ENCODE assay signal across 8 mouse cellular contexts in the genomic region with DNA sequence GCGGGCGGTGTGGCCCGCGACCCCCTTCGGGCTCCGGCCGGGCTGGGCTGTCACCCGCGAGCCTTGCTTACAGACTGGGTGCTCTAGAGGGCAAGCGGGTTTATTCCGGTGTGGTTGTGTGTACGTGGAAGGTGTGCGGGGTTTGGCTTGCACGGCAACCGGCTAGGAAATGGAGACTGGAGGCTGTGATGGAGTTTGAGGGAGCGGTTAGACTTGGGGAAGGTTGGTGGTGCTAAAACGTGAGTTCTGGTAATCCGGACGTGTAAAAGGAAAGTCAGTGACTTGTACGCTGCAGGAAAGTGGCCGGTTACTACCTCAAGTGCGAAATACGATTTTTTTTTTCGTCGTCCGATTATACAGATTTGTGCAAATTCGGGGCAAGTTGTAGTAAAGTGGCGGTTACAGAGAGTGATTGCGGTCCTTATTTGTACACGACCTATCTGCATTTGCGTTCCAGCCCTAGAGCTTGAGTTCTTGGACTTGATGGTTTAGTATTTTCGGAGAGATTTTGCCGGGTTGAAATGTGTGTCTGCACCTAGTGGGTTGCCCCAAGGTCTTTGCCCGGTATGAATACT. TPM values are rescaled to one million over a fixed set of nuclear protein-coding genes. Genes with fewer than 3 reads are reported as not detected.
DNase-seq lines count a peak whose midpoint lies in the region; ATAC-seq lines count a peak whose summit lies in the region.

No protein-coding gene starts in this region.

- H3K27me3 ChIP-seq in hindbrain, embryonic 12.5 days: no peaks in the 10 kb centered on the region
- no peaks in the 10 kb centered on the region for H3K27me3 ChIP-seq in liver, embryonic 16.5 days (ENCODE audit: control insufficient read depth, insufficient read depth, low read depth, low read length)
- H3K27me3 ChIP-seq in stomach, embryonic 15.5 days (replicated peaks): no peaks in the 10 kb centered on the region

- peak overlapping the region; percentile 83 for H3K9ac ChIP-seq in hindbrain, embryonic 12.5 days
- peak overlapping the region; percentile 93 for H3K9ac ChIP-seq in liver, embryonic 16.5 days (ENCODE audit: low read depth, low read length)
- peak overlapping the region; percentile 73 for H3K9ac ChIP-seq in stomach, embryonic 15.5 days

- H3K27ac ChIP-seq in hindbrain, embryonic 12.5 days: peak overlapping the region; percentile 93
- peak overlapping the region; percentile 80 for H3K27ac ChIP-seq in liver, embryonic 16.5 days (ENCODE audit: low read length)
- peak overlapping the region; percentile 93 for H3K27ac ChIP-seq in stomach, embryonic 15.5 days

- ATAC-seq in hindbrain, embryonic 12.5 days (ENCODE audit: low FRiP score): peak; percentile 62
- ATAC-seq in liver, embryonic 16.5 days (ENCODE audit: low read depth): peak; percentile 8; the same call in 1 of the 2 replicates
- peak; percentile 6; the same call in 1 of the 2 replicates for ATAC-seq in stomach, embryonic 15.5 days (ENCODE audit: insufficient read depth, low FRiP score, low read depth)

- H3K9me3 ChIP-seq in hindbrain, embryonic 12.5 days (replicated peaks): no peaks in the 10 kb centered on the region
- no peaks in the 10 kb centered on the region for H3K9me3 ChIP-seq in liver, embryonic 16.5 days (replicated peaks; ENCODE audit: control insufficient read depth, low read length)
- no peaks in the 10 kb centered on the region for H3K9me3 ChIP-seq in stomach, embryonic 15.5 days

- DNase-seq in adrenal gland, postnatal 25 days: peak; percentile 26
- no peak for DNase-seq in adrenal gland, postnatal 4 days (ENCODE audit: low spot score in 2 of 2)
- peak; percentile 14 to 16 for DNase-seq in spleen, postnatal 36 days (ENCODE audit: low spot score in 2 of 2)
- DNase-seq in spleen, adult 18-20 months: no peak
- no peak for DNase-seq in frontal cortex, postnatal 36 days (ENCODE audit: low spot score in 2 of 2)

- H3K4me3 ChIP-seq in hindbrain, embryonic 12.5 days: peak overlapping the region; percentile 68
- peak overlapping the region; percentile 87 for H3K4me3 ChIP-seq in liver, embryonic 16.5 days (ENCODE audit: low read depth, low read length)
- H3K4me3 ChIP-seq in stomach, embryonic 15.5 days (replicated peaks): peak overlapping the region; percentile 74

- under 1% methylated on average over 34 of the region's 34 CpGs for WGBS in hindbrain, embryonic 12.5 days
- under 1% methylated on average over 34 of the region's 34 CpGs for WGBS in liver, embryonic 16.5 days (ENCODE audit: insufficient replicate concordance)
- under 1% methylated on average over 34 of the region's 34 CpGs for WGBS in stomach, embryonic 15.5 days

- H3K4me2 ChIP-seq in hindbrain, embryonic 12.5 days (replicated peaks): peak overlapping the region; percentile 92
- peak overlapping the region; percentile 75 for H3K4me2 ChIP-seq in liver, embryonic 16.5 days (ENCODE audit: low read depth, low read length)
- H3K4me2 ChIP-seq in stomach, embryonic 15.5 days: peak overlapping the region; percentile 68

- peaks cover 19% of the 10 kb centered on the region for H3K4me1 ChIP-seq in hindbrain, embryonic 12.5 days
- H3K4me1 ChIP-seq in liver, embryonic 16.5 days (ENCODE audit: control insufficient read depth, low read depth, low read length): peaks cover 24% of the 10 kb centered on the region
- peaks cover 3% of the 10 kb centered on the region; the same call in 1 of the 2 replicates for H3K4me1 ChIP-seq in stomach, embryonic 15.5 days

- H3K36me3 ChIP-seq in hindbrain, embryonic 12.5 days: peaks cover 37% of the 10 kb centered on the region
- H3K36me3 ChIP-seq in liver, embryonic 16.5 days (ENCODE audit: control insufficient read depth, insufficient read depth): peaks cover 37% of the 10 kb centered on the region
- H3K36me3 ChIP-seq in stomach, embryonic 15.5 days: peaks cover 35% of the 10 kb centered on the region

RNA-seq across cellular contexts. Expression of a gene that starts 0.7 kb away (rescaled TPM):
- total RNA-seq in adrenal gland, postnatal 25 days (2021): 664 and 759 TPM in 2 replicates
- total RNA-seq in adrenal gland, postnatal 4 days (2021): 1,000 to 10,000 TPM in 1 of 2 experiments, 100 to 1,000 TPM in 1; 986 to 1,037 TPM
- 344 and 432 TPM in 2 replicates for polyA plus RNA-seq in hindbrain, embryonic 12.5 days (2016; fragmentation: Nextera tagmentation; extraction: Ambion mirVana)
- 252 and 283 TPM in 2 replicates for polyA plus RNA-seq in liver, embryonic 16.5 days (2015; fragmentation: Nextera tagmentation; extraction: Ambion mirVana)
- 421 and 487 TPM in 2 replicates for polyA plus RNA-seq in stomach, embryonic 15.5 days (2015; fragmentation: Nextera tagmentation; extraction: Ambion mirVana)

Comparison
In these comparisons a context has a peak if more than half of its experiments do, and no peak if none do; other contexts are left out.
1. DNase-seq: peak in adrenal gland, postnatal 25 days (single experiment) and spleen, postnatal 36 days (2 of 2); none in adrenal gland, postnatal 4 days (0 of 2), spleen, adult 18-20 months (0 of 2) and frontal cortex, postnatal 36 days (0 of 2).
2. ATAC-seq: peak in every context shown above with its lines; median percentile 62 in hindbrain, embryonic 12.5 days; 8 in liver, embryonic 16.5 days; 6 in stomach, embryonic 15.5 days.
3. Peak in every context shown above with its lines, with median percentiles within 50 percentile points of each other: H3K27ac ChIP-seq, H3K4me2 ChIP-seq, H3K4me3 ChIP-seq and H3K9ac ChIP-seq.